Mouse (Mus musculus) naive thymus-derived CD4-positive, alpha-beta T cell, adult 2 months (primary cell): ENCODE measurements around the gene Ubash3a.
"Not testable (repeated sequence)": the region's sequence is repeated elsewhere in the genome, so short reads cannot be mapped to it uniquely, and the experiment has no call there.

Experiments used
- DNase-seq: peaks from one replicate; pipeline ENCODE4 v3.0.0-alpha.2; 2011; ENCODE audit warnings: low read depth

Ubash3a gene

DNA sequence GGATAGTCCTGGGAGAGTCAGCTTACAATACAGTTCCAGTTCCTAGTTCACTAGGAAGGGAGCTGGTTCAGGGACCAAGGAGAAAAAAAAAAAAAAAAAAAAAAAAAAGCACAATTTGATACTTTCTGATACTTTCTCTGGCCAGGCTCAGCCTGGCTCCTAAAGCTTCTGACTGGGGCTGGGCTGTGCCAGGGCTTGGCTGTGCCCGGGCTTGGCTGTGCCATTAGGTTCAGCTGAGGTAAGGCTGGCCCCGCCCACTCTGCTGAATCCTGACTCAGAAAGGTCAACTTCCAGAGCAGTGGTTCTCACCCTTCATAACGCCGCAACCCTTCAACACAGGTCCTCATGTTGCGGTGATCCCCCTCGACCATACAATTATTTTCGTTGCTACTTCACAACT lies 52.8 kb downstream of the Ubash3a start:
- DNase-seq: no peak

DNA sequence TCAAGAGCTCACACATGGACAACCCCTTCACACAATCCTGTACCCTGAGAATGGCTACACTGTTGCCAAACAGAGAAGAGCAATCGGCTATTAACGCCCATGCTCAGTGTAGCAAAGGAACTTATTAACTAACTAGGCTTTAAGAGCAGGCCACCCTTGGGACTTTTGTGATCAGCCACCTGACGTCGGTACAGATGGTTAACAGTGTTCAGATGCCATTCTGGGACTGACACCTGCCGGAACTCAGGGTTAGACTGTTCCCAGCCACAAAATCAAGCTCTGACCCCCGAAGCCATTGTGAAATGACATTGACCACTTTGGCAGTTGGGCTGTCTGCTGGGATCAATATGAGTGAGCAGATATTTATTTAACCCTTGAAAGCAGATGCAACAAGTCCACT lies 53.7 kb downstream of the Ubash3a start:
- no peak for DNase-seq

DNA sequence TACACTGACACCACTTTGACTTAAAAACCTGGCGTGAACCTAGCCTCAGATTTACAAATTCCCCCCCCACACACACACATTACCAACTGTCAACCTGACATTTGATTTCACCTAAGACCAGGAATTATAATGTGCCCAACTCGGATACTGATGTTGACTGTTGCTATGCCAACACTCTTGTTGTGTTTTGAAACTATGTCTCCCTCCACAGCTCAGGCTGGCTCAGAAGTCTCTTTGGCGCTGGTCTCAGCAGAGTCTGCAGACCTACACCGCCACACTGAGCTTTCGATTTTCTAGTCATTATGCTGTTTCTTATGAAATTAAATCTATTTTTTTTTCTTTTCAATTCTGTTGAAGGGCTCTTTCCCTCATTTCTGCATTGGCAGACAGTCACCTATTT lies 55.0 kb downstream of the Ubash3a start:
- DNase-seq: no peak

DNA sequence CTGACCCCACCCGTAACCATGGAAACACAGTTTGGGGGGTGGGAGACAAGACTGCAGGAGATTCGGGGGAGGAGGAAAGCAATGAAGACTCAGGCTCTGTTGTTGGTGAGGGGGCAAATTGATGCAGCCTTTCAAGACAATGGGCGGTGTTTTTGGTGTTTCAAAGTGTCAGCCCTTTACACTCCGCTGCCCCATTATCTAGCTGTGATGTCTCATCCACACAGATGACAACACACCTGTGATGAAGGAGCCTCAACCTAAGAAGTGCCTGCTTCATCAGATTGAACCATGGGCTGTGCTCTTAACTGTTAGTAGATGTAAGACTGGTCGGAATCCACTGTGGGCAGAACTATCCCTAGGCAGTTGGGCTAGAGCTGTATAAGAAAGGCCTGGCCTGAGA lies 56.1 kb downstream of the Ubash3a start:
- no peak for DNase-seq

DNA sequence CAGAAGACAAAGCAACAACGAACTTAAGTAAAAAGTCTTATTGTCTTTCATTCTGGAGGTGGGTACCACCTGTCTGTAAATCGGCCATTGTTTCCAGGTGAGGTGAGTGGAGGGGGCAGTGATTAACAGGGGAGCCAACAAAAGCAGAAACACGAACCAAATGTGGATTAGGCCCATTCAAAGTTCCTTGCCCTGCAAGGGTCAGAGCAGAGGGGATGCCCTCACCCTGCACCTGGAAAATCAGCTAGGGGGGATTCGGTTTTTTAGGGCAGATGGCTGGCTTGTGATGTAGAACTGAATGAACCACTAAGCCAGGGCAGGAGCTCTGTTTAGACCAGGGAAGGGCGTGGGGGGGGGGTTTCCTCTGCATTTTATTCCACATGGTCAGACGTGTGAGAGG lies 56.7 kb downstream of the Ubash3a start:
- DNase-seq: no peak

DNA sequence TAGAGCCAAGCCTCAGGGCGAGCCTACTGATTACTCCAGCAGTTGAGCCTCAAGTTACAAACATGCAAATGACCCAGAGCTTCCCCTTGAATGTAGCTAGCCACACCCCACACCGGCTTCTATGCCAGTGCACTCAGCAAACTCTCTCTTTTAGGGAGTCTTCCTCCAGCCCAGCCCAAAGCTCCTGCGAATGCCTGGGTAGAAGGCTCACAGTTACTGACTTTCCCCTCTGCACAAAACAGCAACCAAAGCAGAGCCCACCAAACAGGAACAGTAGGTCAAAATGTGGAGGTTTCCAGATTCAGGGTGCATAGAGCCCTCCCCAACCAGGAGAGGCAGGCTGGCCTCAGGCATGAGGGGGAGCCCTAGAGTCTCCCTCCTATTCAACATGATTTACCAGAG lies 57.5 kb downstream of the Ubash3a start:
- DNase-seq: no peak

DNA sequence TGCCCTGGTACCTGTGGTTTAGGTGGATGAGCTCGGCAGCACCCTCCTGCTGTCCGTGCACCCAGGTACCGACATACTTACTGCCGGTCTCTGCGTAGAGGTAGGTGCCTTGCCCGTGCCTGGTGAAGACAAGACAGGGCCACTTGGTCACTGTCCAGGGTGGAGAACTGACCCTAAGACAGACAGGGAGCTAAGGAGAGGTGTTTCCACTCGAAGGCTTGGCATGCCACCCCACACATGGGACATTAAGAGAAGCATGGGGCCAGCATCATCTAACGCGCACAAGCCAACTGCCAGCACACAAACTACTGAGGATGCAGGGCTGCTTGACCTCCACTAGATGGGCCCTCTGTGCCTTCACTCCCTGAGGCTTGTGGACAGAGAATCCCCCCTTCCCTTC lies 58.2 kb downstream of the Ubash3a start:
- DNase-seq: no peak

DNA sequence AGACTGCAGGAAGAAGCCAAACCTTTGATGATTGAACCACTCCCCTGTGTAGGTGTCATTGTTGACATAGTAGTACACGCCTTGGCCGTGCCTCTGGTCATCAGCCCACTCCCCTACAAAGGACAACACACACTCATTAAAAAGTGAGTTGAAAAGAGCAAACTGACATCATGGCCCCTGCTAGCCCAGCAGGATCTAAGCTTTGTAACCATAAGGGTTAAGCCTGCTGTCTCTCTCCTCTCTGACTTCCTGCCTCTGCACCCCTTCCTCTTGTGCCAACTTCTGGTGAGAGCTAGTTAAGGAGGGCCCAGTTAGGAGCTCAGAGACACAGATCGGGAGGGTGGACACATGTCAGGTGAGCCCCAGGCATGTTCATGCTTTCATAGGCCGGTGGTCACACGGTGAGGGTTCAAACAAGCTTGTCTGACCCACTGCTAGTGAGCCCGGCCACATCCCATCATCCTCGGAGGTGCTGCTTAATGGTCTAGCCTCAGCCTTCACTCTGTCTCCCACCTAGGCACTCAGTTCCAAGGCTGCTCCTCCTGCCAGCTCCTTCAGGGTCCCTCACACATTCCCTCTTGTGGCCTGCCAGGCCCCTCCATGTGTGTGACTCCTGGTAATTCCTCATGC lies 58.8 kb downstream of the Ubash3a start:
- DNase-seq: peak; percentile 60

DNA sequence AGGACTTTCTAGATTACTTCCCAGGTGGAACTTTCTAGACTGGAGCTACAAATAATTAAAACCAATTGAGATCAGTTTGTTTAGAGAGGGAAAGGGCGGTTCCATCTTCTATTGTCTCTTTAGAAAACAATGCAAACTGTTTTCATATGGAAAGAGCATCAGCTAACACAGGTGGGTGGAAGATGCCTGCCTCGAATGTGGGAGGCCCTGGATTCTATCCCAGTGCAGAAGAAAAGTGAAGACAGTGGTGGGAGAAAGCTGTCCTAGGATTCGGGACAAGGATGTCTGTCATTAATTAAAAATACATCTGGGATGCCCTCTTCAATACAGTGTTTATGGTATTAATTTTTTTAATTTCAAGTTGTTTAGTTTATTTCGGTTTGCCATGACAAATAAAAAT lies 59.5 kb downstream of the Ubash3a start:
- no peak for DNase-seq

DNA sequence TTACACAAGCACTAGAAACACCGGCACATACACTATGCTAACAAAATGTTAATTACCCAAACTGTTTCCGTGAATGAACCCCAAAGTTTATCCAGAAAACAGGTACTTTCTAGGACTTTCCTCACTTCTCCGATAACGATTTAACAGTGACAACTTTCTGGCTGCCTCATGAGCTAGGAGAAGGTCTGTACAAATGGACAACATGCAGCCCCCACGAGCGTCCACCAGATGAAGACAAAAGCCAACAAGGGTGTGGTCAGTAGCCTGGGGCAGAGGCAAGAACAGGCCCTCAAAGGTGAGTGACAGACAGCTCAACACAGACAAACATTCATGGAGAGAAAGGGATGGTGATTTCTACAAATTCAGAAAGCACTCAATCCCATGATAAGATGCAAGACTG lies 59.9 kb downstream of the Ubash3a start:
- DNase-seq: no peak

DNA sequence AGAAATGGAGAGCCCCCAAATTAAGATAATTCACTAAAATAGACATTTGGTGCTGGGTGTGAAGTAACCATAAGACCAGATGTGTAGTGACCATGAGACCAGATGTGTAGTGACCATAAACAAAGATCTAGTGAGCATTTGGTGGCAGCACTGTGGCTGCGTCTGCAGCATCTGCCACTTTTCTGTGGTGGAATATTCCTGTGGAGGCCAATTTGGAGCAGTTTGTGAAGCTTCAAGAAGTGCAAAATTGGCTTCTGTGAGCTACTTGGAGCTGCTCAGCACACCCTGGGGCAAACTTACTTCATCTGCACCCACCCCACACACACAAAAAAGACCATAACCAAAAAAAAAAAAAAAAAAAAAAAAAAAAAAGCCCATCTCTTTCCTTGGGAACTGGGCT lies 60.3 kb downstream of the Ubash3a start:
- DNase-seq: no peak

DNA sequence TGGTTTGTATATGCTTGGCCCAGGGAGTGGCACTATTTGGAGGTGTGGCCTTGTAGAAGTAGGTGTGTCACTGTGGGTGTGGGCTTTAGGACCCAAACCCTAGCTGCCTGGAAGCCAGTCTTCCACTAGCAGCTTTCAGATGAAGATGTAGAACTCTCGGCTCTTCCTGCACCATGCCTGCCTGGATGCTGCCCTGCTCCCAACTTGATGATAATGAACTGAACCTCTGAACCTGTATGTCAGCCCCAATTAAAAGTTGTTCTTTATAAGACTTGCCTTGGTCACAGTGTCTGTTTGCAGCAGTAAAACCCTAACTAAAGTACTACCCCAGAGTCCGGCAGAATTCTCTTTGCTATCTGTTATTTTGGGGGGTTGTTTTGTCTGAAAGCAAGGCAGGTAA lies 62.1 kb downstream of the Ubash3a start:
- DNase-seq: no peak

DNA sequence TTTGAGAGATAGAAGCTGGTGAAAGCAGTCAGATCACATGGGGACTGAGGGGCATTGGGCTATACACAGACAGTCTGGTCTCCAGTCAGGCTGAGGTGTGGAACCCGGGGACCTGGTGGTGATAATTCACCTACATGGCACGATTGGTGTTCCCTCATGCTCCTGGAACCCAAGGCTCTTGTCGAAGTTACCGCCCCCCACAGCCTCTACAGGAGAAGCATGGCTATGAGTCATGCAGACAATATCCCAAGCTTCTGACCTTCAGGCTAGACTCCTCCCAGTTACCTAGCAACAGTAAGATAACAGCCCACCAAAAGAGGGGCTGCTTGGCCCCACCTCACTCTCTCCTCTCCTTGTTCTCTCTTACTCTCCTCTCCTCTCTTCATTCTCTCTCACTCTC lies 62.6 kb downstream of the Ubash3a start:
- DNase-seq: no peak

DNA sequence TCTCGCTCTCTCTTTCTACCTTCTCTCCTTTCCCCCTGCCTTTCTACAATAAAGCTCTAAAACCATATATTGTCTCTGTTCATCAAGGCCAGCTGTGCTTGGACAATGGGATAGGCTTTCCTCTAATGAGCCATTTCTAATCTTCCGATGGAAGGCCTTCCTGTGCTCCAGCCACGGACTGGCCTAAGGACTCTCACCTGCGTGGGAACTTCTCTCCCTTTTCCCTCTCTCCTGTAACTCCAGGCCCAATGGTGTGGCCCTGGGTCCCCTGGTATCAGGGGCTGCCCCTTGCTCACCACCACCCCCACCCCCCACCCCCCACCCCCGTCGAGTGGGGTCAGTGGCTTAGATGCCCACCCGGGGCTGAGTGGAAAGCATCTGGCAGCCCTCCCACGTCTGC lies 63.1 kb downstream of the Ubash3a start:
- not testable (repeated sequence) for DNase-seq

DNA sequence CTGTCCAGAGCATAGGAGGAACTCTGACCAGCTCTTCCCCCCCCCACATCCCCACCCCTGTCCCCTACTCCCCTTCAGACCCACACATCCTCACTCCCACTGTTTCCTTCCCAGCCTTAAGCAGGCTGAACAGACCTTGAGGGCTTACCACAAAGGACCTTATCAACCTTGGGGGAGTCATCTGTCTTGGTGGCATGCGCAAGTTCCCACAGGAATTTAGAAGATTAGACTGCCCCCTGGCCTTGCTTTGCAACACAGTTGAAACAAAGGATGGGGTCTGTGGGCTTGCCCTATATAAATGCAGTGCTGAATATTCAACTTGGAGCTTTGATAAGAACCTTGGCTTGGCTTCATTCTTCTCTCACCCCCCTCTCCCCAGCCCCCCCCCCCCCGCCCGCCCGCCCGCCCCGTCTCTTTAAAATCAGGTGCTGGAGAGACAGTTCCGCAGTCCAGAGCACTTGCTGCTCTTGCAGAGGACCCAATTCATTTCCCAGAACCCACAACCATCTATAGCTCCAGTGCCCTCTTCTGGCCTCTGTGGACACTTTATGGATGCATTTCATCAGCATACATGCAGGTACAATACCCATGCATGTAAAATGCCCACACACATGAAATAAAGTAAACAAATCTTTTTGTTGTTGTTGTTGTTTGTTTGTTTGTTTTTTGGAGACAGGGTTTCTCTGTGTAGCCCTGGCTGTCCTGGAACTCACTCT lies 63.6 kb downstream of the Ubash3a start:
- DNase-seq: no peak

DNA sequence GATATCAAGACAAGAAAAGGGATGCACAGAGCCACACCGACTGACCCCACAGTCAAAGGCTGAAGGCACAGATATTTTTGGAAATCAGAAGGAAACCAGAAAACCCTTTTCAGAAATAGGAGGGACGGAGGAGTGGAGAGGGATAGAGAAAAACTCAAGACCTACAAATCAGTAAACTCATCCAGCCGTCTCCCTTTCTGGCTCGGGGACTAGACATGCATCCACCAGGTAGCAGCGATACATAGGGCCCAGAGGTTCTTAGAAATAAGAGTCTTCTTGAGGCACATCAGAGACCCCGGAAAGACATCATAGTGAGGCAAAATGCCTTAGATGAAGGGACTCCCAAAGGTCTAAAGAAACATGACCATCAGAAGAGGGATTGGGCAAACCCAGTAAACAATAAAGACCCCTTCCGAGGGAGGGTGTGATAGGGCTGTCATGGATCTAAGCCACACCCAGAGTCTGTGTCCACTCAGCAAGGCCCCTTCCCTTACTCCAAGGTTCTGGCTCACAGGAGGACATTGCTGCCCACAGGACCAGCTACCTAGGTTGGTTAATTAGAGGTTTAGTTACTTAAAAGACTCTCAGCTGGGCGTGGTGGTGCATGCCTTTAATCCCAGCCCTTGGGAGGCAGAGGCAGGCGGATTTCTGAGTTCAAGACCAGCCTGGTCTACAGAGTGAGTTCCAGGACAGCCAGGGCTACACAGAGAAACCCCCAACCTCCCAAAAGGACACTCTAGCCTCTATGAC lies 64.9 kb downstream of the Ubash3a start:
- no peak for DNase-seq

DNA sequence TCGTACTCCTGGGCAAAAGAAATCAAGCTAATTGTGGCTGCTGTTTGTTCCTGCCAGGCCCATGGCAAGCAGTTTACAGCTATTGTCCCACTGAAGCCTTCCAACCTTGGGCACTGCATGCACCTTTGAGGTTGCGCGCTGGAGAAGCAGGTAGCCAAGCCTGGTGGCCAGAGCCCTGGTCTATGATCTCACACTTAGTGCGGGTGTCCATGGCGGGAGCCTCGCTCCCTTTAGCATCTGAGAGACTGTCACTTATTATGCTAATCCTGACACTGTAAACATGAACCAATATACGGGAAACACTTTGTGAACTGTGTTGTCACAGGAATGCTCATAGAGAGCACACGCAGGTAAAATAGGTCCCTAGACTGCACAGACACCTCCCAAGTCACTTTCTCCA lies 66.0 kb downstream of the Ubash3a start:
- DNase-seq: no peak

DNA sequence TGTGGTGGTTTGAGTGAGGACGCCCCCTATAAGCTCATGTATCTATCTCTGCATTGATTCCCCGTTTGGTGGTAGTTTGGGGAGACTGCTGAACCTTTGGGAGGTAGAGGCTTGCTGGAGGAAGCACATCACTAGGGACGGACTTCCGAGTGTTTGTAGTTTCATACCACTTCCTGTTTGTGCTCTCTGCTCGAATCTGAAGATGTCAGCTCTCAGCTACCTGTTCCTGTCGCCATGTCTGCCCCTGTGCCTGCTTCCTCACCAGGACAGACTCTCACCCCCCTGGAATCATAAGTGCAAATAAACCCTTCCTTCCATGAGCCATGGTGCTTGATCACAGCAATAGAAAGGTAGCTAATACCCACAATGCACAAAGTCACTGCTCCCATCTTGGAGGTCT lies 67.5 kb downstream of the Ubash3a start:
- peak; percentile 56 for DNase-seq

DNA sequence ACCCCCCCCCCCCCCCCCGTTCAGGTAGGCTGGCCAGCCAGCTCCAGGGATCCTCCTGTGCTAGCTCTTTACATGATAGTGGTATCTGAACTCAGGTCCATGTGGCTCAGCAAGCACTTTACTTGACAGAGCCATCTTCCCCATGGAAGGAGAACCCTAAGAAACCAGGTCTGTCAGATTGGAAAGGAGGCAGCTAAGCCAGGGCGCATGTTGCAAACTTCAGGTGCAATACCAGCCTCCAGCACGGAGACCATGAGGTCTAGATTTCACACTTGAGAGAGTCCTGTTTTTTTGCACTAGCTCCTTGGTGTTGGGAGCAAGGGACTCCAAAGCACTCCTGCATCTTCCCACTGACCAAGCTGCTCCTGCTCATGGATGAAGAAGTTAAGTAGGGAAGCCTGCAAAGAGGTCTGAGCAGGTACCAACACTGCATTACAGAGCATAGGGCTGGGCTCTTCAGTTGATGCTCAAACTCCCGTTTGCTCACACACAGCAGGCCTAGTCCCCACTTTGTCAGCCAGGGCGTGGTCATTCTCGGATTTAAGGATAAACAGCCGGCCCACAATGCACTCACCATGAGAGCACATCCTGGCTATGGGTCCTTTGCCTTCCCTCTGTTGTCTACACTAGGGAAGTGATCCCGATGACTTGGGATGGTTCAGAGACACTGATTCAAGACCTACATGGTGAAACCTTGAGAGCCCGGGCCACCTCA lies 68.7 kb downstream of the Ubash3a start:
- no peak for DNase-seq

DNA sequence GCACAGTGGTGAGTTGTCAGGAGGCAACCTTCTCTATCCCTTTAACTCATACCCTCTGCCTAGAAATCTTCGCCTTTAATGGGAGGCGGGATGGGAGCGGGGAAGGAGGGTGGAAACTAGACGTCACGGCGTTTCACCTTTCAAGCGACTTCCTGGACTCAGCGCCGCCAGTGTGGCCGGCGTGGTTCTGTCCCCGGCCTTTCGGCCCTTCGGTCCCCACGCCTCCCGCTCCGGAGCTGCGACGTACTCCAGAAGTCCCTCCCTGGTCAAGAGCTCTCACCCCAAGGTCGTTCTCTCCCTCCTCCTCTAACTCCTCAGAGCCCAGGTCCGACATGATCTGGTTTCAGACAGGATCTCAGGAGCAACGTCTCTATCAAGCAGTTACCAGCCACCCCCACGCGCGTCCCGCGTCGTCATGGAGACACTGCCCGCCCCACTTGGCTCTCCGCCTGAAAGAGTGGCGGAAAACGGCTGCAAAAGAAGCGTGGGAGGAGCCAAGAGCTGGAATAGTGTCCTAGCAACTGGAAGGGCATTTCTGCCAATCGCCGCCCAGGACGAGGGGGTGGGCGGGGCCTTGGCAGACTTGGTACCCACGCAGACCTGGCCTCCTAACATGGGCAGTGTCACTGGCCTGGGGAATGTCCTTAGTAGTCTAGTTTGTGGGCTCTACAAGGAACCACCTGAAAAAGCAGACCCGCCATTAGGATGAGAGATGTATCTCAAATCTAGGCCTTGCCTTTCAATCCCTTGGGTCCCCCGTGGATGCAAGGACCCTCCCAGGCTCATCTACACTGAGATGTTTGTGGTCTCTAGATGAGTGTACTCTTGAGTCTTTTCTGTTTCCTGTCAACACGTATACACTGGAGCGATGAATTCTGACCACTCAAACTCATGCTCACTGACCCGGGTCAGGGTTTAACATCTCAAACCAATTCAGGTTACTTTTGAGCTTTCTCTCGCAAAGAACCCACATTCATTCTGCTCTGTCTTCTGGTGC lies 69.5 kb downstream of the Ubash3a start, which contains the start of gene Rsph1:
TSS of gene Rsph1 (minus strand) at position 462 of the 997 bp plus-strand sequence.
- DNase-seq: peak; percentile 91

DNA sequence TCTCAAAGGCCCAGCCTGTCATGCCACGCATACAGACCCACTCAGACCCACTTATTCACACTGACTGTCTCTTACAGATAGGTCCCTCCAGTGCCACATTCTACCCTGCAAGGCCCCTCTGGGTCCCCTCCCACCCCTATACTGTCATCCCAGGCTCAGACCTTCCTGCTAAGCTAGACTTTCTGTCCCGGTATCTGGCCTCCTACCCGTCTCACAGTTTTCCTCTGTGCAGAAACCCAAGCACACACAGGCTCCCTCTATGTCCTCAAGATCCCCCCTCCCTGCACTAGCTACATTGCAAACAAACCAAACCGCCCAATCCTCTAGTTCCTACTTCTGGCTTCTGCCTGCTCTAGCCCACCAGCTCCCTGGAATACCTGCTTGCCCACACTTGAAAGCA lies 70.3 kb downstream of the Ubash3a start:
- no peak for DNase-seq
